Comparison of ENCODE assay signal across 14 mouse cellular contexts in genomic region chr8:48615088-48615487, GRCm38 (mm10).
A peak's percentile ranks its signal among the peaks of the same experiment; 100 is the strongest.
DNase-seq lines count a peak whose midpoint lies in the region; ATAC-seq lines count a peak whose summit lies in the region.
"Had no signal": no experiment of that assay in that cellular context is flagged by ENCODE, and none has a peak within 500 bp of the region (broad histone marks: within the 10 kb centered on the region; RNA-seq: fewer than 3 reads in every experiment).

No protein-coding gene starts in this region.

- no peak overlapping the region for H3K27ac ChIP-seq in lung, embryonic 16.5 days (ENCODE audit: low read length)
- no peak overlapping the region for H3K27ac ChIP-seq in forebrain, embryonic 14.5 days (ENCODE audit: low read depth, low read length)
- H3K27ac ChIP-seq: hindbrain, embryonic 15.5 days; liver, embryonic 15.5 days had no signal

- no peaks in the 10 kb centered on the region for H3K27me3 ChIP-seq in lung, embryonic 16.5 days (ENCODE audit: control insufficient read depth, insufficient read depth, low read depth, low read length)
- H3K27me3 ChIP-seq in forebrain, embryonic 14.5 days (replicated peaks; ENCODE audit: control insufficient read depth, insufficient read depth, low read length), result no peaks in the 10 kb centered on the region
- H3K27me3 ChIP-seq: hindbrain, embryonic 15.5 days; liver, embryonic 15.5 days had no signal

- no peak overlapping the region for H3K4me2 ChIP-seq in lung, embryonic 16.5 days (ENCODE audit: low read depth, low read length)
- H3K4me2 ChIP-seq in forebrain, embryonic 14.5 days (ENCODE audit: low read length), result no peak overlapping the region
- H3K4me2 ChIP-seq: hindbrain, embryonic 15.5 days; liver, embryonic 15.5 days had no signal

- H3K9me3 ChIP-seq in lung, embryonic 16.5 days (ENCODE audit: control insufficient read depth, low read length), result no peaks in the 10 kb centered on the region
- no peaks in the 10 kb centered on the region for H3K9me3 ChIP-seq in forebrain, embryonic 14.5 days (replicated peaks; ENCODE audit: control insufficient read depth, low read length)
- H3K9me3 ChIP-seq: hindbrain, embryonic 15.5 days; liver, embryonic 15.5 days had no signal

- ATAC-seq in lung, embryonic 16.5 days (ENCODE audit: low read depth), result peak; percentile 52; the same call in 1 of the 2 replicates
- ATAC-seq in forebrain, embryonic 14.5 days, result peak; percentile 47; the same call in 1 of the 2 replicates

- no peaks in the 10 kb centered on the region for H3K4me1 ChIP-seq in lung, embryonic 16.5 days (replicated peaks; ENCODE audit: control insufficient read depth, insufficient read depth, low read length)
- peaks cover 4% of the 10 kb centered on the region; the same call in 1 of the 2 replicates for H3K4me1 ChIP-seq in forebrain, embryonic 14.5 days (ENCODE audit: control insufficient read depth, insufficient read depth, low read length)
- H3K4me1 ChIP-seq: liver, embryonic 15.5 days had no signal

- no peak overlapping the region for H3K9ac ChIP-seq in lung, embryonic 16.5 days (ENCODE audit: low read length)
- no peak overlapping the region for H3K9ac ChIP-seq in forebrain, embryonic 14.5 days (ENCODE audit: low read length)
- H3K9ac ChIP-seq: hindbrain, embryonic 15.5 days; liver, embryonic 15.5 days had no signal

- H3K4me3 ChIP-seq in lung, embryonic 16.5 days (ENCODE audit: low read length), result no peak overlapping the region
- no peak overlapping the region for H3K4me3 ChIP-seq in forebrain, embryonic 14.5 days (ENCODE audit: low read depth, low read length)
- H3K4me3 ChIP-seq: hindbrain, embryonic 15.5 days; liver, embryonic 15.5 days had no signal

- H3K36me3 ChIP-seq in lung, embryonic 16.5 days (ENCODE audit: control insufficient read depth, insufficient read depth, low read length), result no peaks in the 10 kb centered on the region
- no peaks in the 10 kb centered on the region for H3K36me3 ChIP-seq in forebrain, embryonic 14.5 days (ENCODE audit: control insufficient read depth, insufficient read depth, low read length)
- H3K36me3 ChIP-seq: hindbrain, embryonic 15.5 days; liver, embryonic 15.5 days had no signal

- 34% methylated on average over 8 of the region's 8 CpGs for WGBS in lung, embryonic 16.5 days
- 3% methylated on average over 8 of the region's 8 CpGs for WGBS in forebrain, embryonic 14.5 days

- DNase-seq in gastrocnemius, adult 18-20 months (ENCODE audit: low spot score), result peak; percentile 35
- DNase-seq in gastrocnemius, adult 8-10 months (ENCODE audit: low spot score in 2 of 2), result no peak
- DNase-seq in lung, postnatal 14 days, result no peak
- DNase-seq in forebrain, embryonic 14.5 days (ENCODE audit: low spot score), result peak; percentile 65
- peak; percentile 20 for DNase-seq in skeletal muscle tissue, adult 2 months (ENCODE audit: low read depth, low spot score)
- no peak for DNase-seq in cerebellum, postnatal 25 days
- no peak for DNase-seq in frontal cortex, postnatal 25 days (ENCODE audit: low spot score in 2 of 2)
- DNase-seq: adrenal gland, adult 8-10 months; cerebellum, adult 11-12 months; midbrain, embryonic 14.5 days; thymus, postnatal 14 days had no signal

Comparison
In these comparisons a context has a peak if more than half of its experiments do, and no peak if none do; other contexts are left out.
1. DNase-seq: peak in gastrocnemius, adult 18-20 months (single experiment), forebrain, embryonic 14.5 days (single experiment) and skeletal muscle tissue, adult 2 months (single experiment); none in gastrocnemius, adult 8-10 months (0 of 2), lung, postnatal 14 days (single experiment), cerebellum, postnatal 25 days (0 of 2) and frontal cortex, postnatal 25 days (0 of 2).